ENCODE assay signal across 23 mouse cellular contexts in the genomic region with DNA sequence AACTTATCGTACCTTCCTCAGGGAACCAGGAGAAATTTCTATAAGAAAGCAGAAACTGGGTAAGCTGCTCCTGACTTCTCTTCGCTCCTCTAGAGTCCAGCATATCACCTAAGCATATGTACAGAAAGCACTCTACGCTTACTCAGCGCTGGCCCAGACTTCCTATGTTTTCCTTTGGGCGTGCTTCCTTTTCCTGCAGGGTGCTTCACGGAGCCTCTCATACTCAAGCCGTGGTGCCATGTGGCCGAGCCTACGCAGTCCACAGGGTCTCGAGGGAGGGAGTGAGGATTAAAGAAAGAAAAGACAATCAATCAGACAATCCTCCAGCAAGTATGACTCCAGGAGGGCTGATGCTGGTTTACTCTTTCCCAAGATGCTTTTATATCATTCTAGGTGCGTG. TPM values are rescaled to one million over a fixed set of nuclear protein-coding genes. Genes with fewer than 3 reads are reported as not detected.
DNase-seq lines count a peak whose midpoint lies in the region; ATAC-seq lines count a peak whose summit lies in the region.
"Had no signal": no experiment of that assay in that cellular context is flagged by ENCODE, and none has a peak within 500 bp of the region (broad histone marks: within the 10 kb centered on the region; RNA-seq: fewer than 3 reads in every experiment).

No protein-coding gene starts in this region.

- H3K4me3 ChIP-seq in heart, embryonic 16.5 days (ENCODE audit: low read length), result no peak overlapping the region
- H3K4me3 ChIP-seq in lung, embryonic 15.5 days, result no peak overlapping the region
- no peak overlapping the region for H3K4me3 ChIP-seq in embryonic facial prominence, embryonic 13.5 days
- H3K4me3 ChIP-seq: erythroblast, embryonic 14.5 days; forebrain, embryonic 15.5 days; hindbrain, embryonic 10.5 days; left cerebral cortex, adult 2 months; liver, embryonic 13.5 days; midbrain, embryonic 13.5 days; neural tube, embryonic 12.5 days had no signal

- H3K36me3 ChIP-seq in heart, embryonic 16.5 days (ENCODE audit: control insufficient read depth, insufficient read depth), result no peaks in the 10 kb centered on the region
- no peaks in the 10 kb centered on the region for H3K36me3 ChIP-seq in lung, embryonic 15.5 days
- no peaks in the 10 kb centered on the region for H3K36me3 ChIP-seq in embryonic facial prominence, embryonic 13.5 days
- H3K36me3 ChIP-seq: forebrain, embryonic 15.5 days; G1E; hindbrain, embryonic 10.5 days; liver, embryonic 13.5 days; midbrain, embryonic 13.5 days; neural tube, embryonic 12.5 days had no signal

- 52% methylated on average over 11 of the region's 11 CpGs for WGBS in heart, embryonic 16.5 days
- 35% methylated on average over 11 of the region's 11 CpGs for WGBS in lung, embryonic 15.5 days
- WGBS in embryonic facial prominence, embryonic 13.5 days, result 62% methylated on average over 11 of the region's 11 CpGs

- intact Hi-C loops in heart, postnatal 14 days (cut with DNase I), result no loop called here
- intact Hi-C loops in heart, postnatal 10 days (cut with DNase I), result no loop called here
- intact Hi-C loops in left cerebral cortex, postnatal 25 days (cut with DNase I), result no loop called here

- peak; percentile 70 for DNase-seq in heart, adult 11 months
- no peak for DNase-seq in heart, postnatal 14 days
- DNase-seq in heart, postnatal 10 days, result no peak
- no peak for DNase-seq in lung, postnatal 14 days
- no peak for DNase-seq in left cerebral cortex, postnatal 25 days (ENCODE audit: low spot score in 2 of 2)
- DNase-seq: adrenal gland, postnatal 14 days; cerebellum, adult 11-12 months; cerebellum, postnatal 14 days; gastrocnemius, postnatal 14 days; kidney, adult 9 months; liver, embryonic 13.5 days; right cerebral cortex, postnatal 4 days had no signal

- peak overlapping the region; percentile 10; the same call in 1 of the 2 replicates for H3K4me2 ChIP-seq in heart, embryonic 16.5 days (ENCODE audit: low read depth, low read length)
- no peak overlapping the region for H3K4me2 ChIP-seq in lung, embryonic 15.5 days
- no peak overlapping the region for H3K4me2 ChIP-seq in embryonic facial prominence, embryonic 13.5 days
- H3K4me2 ChIP-seq: forebrain, embryonic 15.5 days; liver, embryonic 13.5 days; midbrain, embryonic 13.5 days; neural tube, embryonic 12.5 days had no signal

- peak overlapping the region; percentile 20; the same call in 1 of the 2 replicates for H3K27ac ChIP-seq in heart, embryonic 16.5 days (ENCODE audit: low read length)
- H3K27ac ChIP-seq in lung, embryonic 15.5 days, result peak overlapping the region; percentile 16; the same call in 1 of the 2 replicates
- peak overlapping the region; percentile 28; the same call in 1 of the 2 replicates for H3K27ac ChIP-seq in embryonic facial prominence, embryonic 13.5 days
- H3K27ac ChIP-seq: forebrain, embryonic 15.5 days; hindbrain, embryonic 10.5 days; hindbrain, postnatal 0 days; left cerebral cortex, adult 2 months; liver, embryonic 13.5 days; midbrain, embryonic 13.5 days; neural tube, embryonic 12.5 days had no signal

- H3K9ac ChIP-seq in heart, embryonic 16.5 days (ENCODE audit: low read length), result no peak overlapping the region
- no peak overlapping the region for H3K9ac ChIP-seq in lung, embryonic 15.5 days
- no peak overlapping the region for H3K9ac ChIP-seq in embryonic facial prominence, embryonic 13.5 days
- H3K9ac ChIP-seq: forebrain, embryonic 15.5 days; liver, embryonic 13.5 days; midbrain, embryonic 13.5 days; neural tube, embryonic 12.5 days had no signal

- H3K27me3 ChIP-seq in heart, embryonic 16.5 days (ENCODE audit: control insufficient read depth, insufficient read depth, low read length), result no peaks in the 10 kb centered on the region
- H3K27me3 ChIP-seq in lung, embryonic 15.5 days, result no peaks in the 10 kb centered on the region
- H3K27me3 ChIP-seq in embryonic facial prominence, embryonic 13.5 days, result no peaks in the 10 kb centered on the region
- H3K27me3 ChIP-seq: forebrain, embryonic 15.5 days; midbrain, embryonic 13.5 days; neural tube, embryonic 12.5 days had no signal

- H3K4me1 ChIP-seq in heart, embryonic 16.5 days (ENCODE audit: control insufficient read depth, insufficient read depth, low read length), result peaks cover 8% of the 10 kb centered on the region
- peaks cover 18% of the 10 kb centered on the region for H3K4me1 ChIP-seq in lung, embryonic 15.5 days
- peaks cover 9% of the 10 kb centered on the region for H3K4me1 ChIP-seq in embryonic facial prominence, embryonic 13.5 days
- H3K4me1 ChIP-seq: forebrain, embryonic 15.5 days; midbrain, embryonic 13.5 days; neural tube, embryonic 12.5 days had no signal

- ATAC-seq in heart, embryonic 16.5 days (replicated peaks; ENCODE audit: extremely low read depth, insufficient read depth, low FRiP score), result no peak
- ATAC-seq in lung, embryonic 15.5 days (ENCODE audit: borderline replicate concordance, extremely low read depth, low FRiP score, low TSS enrichment), result peak; percentile 70; the same call in 1 of the 2 replicates
- no peak for ATAC-seq in embryonic facial prominence, embryonic 13.5 days (ENCODE audit: insufficient number of reproducible peaks, insufficient read depth, low FRiP score, low TSS enrichment, low read depth)
- ATAC-seq: forebrain, embryonic 15.5 days; hindbrain, postnatal 0 days; midbrain, embryonic 13.5 days had no signal

- no peaks in the 10 kb centered on the region for H3K9me3 ChIP-seq in heart, embryonic 16.5 days (replicated peaks; ENCODE audit: control insufficient read depth, low read length)
- H3K9me3 ChIP-seq in lung, embryonic 15.5 days, result no peaks in the 10 kb centered on the region
- no peaks in the 10 kb centered on the region for H3K9me3 ChIP-seq in embryonic facial prominence, embryonic 13.5 days
- H3K9me3 ChIP-seq: forebrain, embryonic 15.5 days; G1E; hindbrain, embryonic 10.5 days; liver, embryonic 13.5 days; midbrain, embryonic 13.5 days; neural tube, embryonic 12.5 days had no signal

RNA-seq across cellular contexts. Expression of a gene that starts 6.8 kb away (rescaled TPM):
- total RNA-seq in heart, postnatal 14 days (2021), result 10 to 100 TPM; 26.8 to 30.4 TPM
- polyA plus RNA-seq in heart, embryonic 16.5 days (2015; fragmentation: Nextera tagmentation; extraction: Ambion mirVana), result 58.8 and 62.5 TPM in 2 replicates
- 10 to 100 TPM; 39.4 to 42.2 TPM for total RNA-seq in heart, postnatal 10 days (2021)
- polyA plus RNA-seq in lung, embryonic 15.5 days (2015; fragmentation: Nextera tagmentation; extraction: Ambion mirVana), result 108 and 110 TPM in 2 replicates
- polyA plus RNA-seq in embryonic facial prominence, embryonic 13.5 days (2015; fragmentation: Nextera tagmentation; extraction: Ambion mirVana), result 104 and 107 TPM in 2 replicates
- total RNA-seq in left cerebral cortex, postnatal 25 days (2021), result 10 to 100 TPM; 33.9 to 37.4 TPM

RNA-seq across cellular contexts. Expression of a gene that starts 36.8 kb away (rescaled TPM):
- total RNA-seq in heart, postnatal 14 days (2021), result 10 to 100 TPM; 11.2 to 15.0 TPM
- 30.7 TPM in 2 replicates for polyA plus RNA-seq in heart, embryonic 16.5 days (2015; fragmentation: Nextera tagmentation; extraction: Ambion mirVana)
- total RNA-seq in heart, postnatal 10 days (2021), result 10 to 100 TPM; 17.1 to 18.3 TPM
- 45.4 and 49.6 TPM in 2 replicates for polyA plus RNA-seq in lung, embryonic 15.5 days (2015; fragmentation: Nextera tagmentation; extraction: Ambion mirVana)
- polyA plus RNA-seq in embryonic facial prominence, embryonic 13.5 days (2015; fragmentation: Nextera tagmentation; extraction: Ambion mirVana), result 32.8 and 36.4 TPM in 2 replicates
- total RNA-seq in left cerebral cortex, postnatal 25 days (2021), result 10 to 100 TPM; 18.8 to 20.2 TPM
